Mouse (Mus musculus) heart, embryonic 15.5 days (tissue): ENCODE data around the gene Gsto2. TPM values are rescaled to one million over a fixed set of nuclear protein-coding genes. Genes with fewer than 3 reads are reported as not detected.
A peak's percentile ranks its signal among the peaks of the same experiment; 100 is the strongest.

Experiments
- ATAC-seq: fragments of 200-750 bp; cut with Nextera tagmentation; replicated peaks from 2 replicates; pipeline ENCODE4 v1.8.0; 2017; ENCODE audit warnings: low read depth, moderate TSS enrichment; ENCODE audit not compliant: insufficient number of reproducible peaks, insufficient read depth, low FRiP score
- H3K27ac ChIP-seq: fragments of 300-500 bp; sonication (generic); 2 replicates; pipeline ENCODE4 v1.5.1; 2015; ENCODE audit warnings: mild to moderate bottlenecking, inconsistent platforms
- H3K27me3 ChIP-seq: fragments of 300-500 bp; sonication (generic); 2 replicates; pipeline ENCODE4 v1.6.1; 2015; ENCODE audit warnings: inconsistent platforms
- H3K36me3 ChIP-seq: fragments of 300-500 bp; sonication (generic); 2 replicates; pipeline ENCODE4 v1.6.1; 2015; ENCODE audit warnings: mild to moderate bottlenecking, inconsistent platforms
- H3K4me1 ChIP-seq: fragments of 300-500 bp; sonication (generic); replicated peaks from 2 replicates; pipeline ENCODE4 v1.6.1; 2015; ENCODE audit warnings: inconsistent platforms
- H3K4me2 ChIP-seq: fragments of 300-500 bp; sonication (generic); 2 replicates; pipeline ENCODE4 v1.6.1; 2015; ENCODE audit warnings: inconsistent platforms, mild to moderate bottlenecking, moderate library complexity
- H3K4me3 ChIP-seq: fragments of 300-500 bp; sonication (generic); 2 replicates; pipeline ENCODE4 v1.5.1; 2015; ENCODE audit warnings: mild to moderate bottlenecking, inconsistent platforms
- H3K9ac ChIP-seq: fragments of 300-500 bp; sonication (generic); 2 replicates; pipeline ENCODE4 v1.6.1; 2015; ENCODE audit warnings: mild to moderate bottlenecking, inconsistent platforms
- H3K9me3 ChIP-seq: fragments of 300-500 bp; sonication (generic); replicated peaks from 2 replicates; pipeline ENCODE4 v1.6.1; 2016; ENCODE audit warnings: inconsistent platforms
- WGBS: fragments of 180-500 bp; shearing (Covaris S2); methylation state at CpG from one replicate; pipeline ENCODE4 v1.1.7; 2015; ENCODE audit warnings: mixed read lengths; 5-methylcytosine and 5-hydroxymethylcytosine counted together
- polyA plus RNA-seq: library from polyadenylated mRNA; unstranded; fragments of >200 nt; fragmentation: Nextera tagmentation; extraction: Ambion mirVana; gene quantifications from 2 replicates; pipeline ENCODE4 v1.2.1, GENCODE M21; 2015

Gene Gsto2
- 0.74 and 1.2 TPM in 2 replicates for polyA plus RNA-seq

- H3K4me1 ChIP-seq = peaks cover 2% of the 10 kb centered on the region; the same call in 1 of the 2 replicates
- under 1% methylated on average over 49 of the region's 49 CpGs for WGBS
- H3K27me3 ChIP-seq = no peaks in the 10 kb centered on the region
- H3K4me3 ChIP-seq = peak within 1 kb of the TSS; percentile 75
- H3K4me2 ChIP-seq = peak within 1 kb of the TSS; percentile 86
- H3K27ac ChIP-seq = peak within 1 kb of the TSS; percentile 74
- H3K9ac ChIP-seq = peak within 1 kb of the TSS; percentile 74
- no peaks in the 10 kb centered on the region for H3K9me3 ChIP-seq
- peak; percentile 100 for ATAC-seq
- peaks cover 3% of the 10 kb centered on the region; the same call in 1 of the 2 replicates for H3K36me3 ChIP-seq
Measured at GRCm38 (mm10) chr19:47865353-47865947, at the start of gene Gsto2. TSS of gene Gsto2 (plus strand) at chr19:47865534.

GRCm38 (mm10) chr19:47817692-47818091 is 47.6 kb upstream of the Gsto2 start:
- H3K36me3 ChIP-seq = no peaks in the 10 kb centered on the region
- no peaks in the 10 kb centered on the region for H3K9me3 ChIP-seq
- no peak overlapping the region for H3K9ac ChIP-seq
- H3K4me3 ChIP-seq = no peak overlapping the region
- H3K27ac ChIP-seq = no peak overlapping the region
- peaks cover 5% of the 10 kb centered on the region for H3K27me3 ChIP-seq
- H3K4me2 ChIP-seq = no peak overlapping the region
- WGBS = 76% methylated on average over 9 of the region's 9 CpGs
- peaks cover 4% of the 10 kb centered on the region; the same call in 1 of the 2 replicates for H3K4me1 ChIP-seq
- no peak for ATAC-seq

- Histone ChIP-seq H3K4me2 (0 out of 2 replicates have a peak overlapping the region, but pooled peaks have one; percentile 6), H3K9me3 (no peaks in the 10 kb centered on the region), H3K4me1 (peaks cover 4% of the 10 kb centered on the region; the same call in 1 of the 2 replicates), H3K36me3 (no peaks in the 10 kb centered on the region), H3K27ac (no peak overlapping the region), H3K27me3 (peaks cover 8% of the 10 kb centered on the region), H3K9ac (no peak overlapping the region), H3K4me3 (no peak overlapping the region)
- 21% methylated on average over 8 of the region's 9 CpGs for WGBS
- ATAC-seq = no peak
Measured at GRCm38 (mm10) chr19:47820832-47821493, 44.4 kb upstream of the Gsto2 start.

- Histone ChIP-seq H3K36me3 (no peaks in the 10 kb centered on the region), H3K4me3 (no peak overlapping the region), H3K4me2 (0 out of 2 replicates have a peak overlapping the region, but pooled peaks have one; percentile 6), H3K9ac (no peak overlapping the region), H3K9me3 (no peaks in the 10 kb centered on the region), H3K27me3 (peaks cover 8% of the 10 kb centered on the region), H3K27ac (no peak overlapping the region), H3K4me1 (peaks cover 4% of the 10 kb centered on the region; the same call in 1 of the 2 replicates)
- ATAC-seq = no peak
- WGBS = 47% methylated on average over 7 of the region's 7 CpGs
Measured at GRCm38 (mm10) chr19:47821494-47821872, 43.9 kb upstream of the Gsto2 start.

GRCm38 (mm10) chr19:47822143-47822796 is 43.1 kb upstream of the Gsto2 start:
- 12% methylated on average over 8 of the region's 8 CpGs for WGBS
- peaks cover 8% of the 10 kb centered on the region for H3K27me3 ChIP-seq
- no peak overlapping the region for H3K4me3 ChIP-seq
- H3K4me1 ChIP-seq = peaks cover 4% of the 10 kb centered on the region; the same call in 1 of the 2 replicates
- no peak overlapping the region for H3K27ac ChIP-seq
- ATAC-seq = no peak
- no peaks in the 10 kb centered on the region for H3K36me3 ChIP-seq
- no peaks in the 10 kb centered on the region for H3K9me3 ChIP-seq
- H3K9ac ChIP-seq = no peak overlapping the region
- H3K4me2 ChIP-seq = no peak overlapping the region

GRCm38 (mm10) chr19:47824026-47824425 is 41.3 kb upstream of the Gsto2 start:
- no peak overlapping the region for H3K27ac ChIP-seq
- H3K4me3 ChIP-seq = no peak overlapping the region
- peaks cover 8% of the 10 kb centered on the region for H3K27me3 ChIP-seq
- no peak overlapping the region for H3K4me2 ChIP-seq
- 69% methylated on average over 5 of the region's 5 CpGs for WGBS
- no peak for ATAC-seq
- H3K4me1 ChIP-seq = peaks cover 4% of the 10 kb centered on the region; the same call in 1 of the 2 replicates
- H3K9ac ChIP-seq = no peak overlapping the region
- H3K9me3 ChIP-seq = no peaks in the 10 kb centered on the region
- no peaks in the 10 kb centered on the region for H3K36me3 ChIP-seq

- Histone ChIP-seq H3K9ac (no peak overlapping the region), H3K9me3 (no peaks in the 10 kb centered on the region), H3K4me1 (no peaks in the 10 kb centered on the region), H3K4me2 (no peak overlapping the region), H3K4me3 (no peak overlapping the region), H3K27me3 (no peaks in the 10 kb centered on the region), H3K27ac (no peak overlapping the region), H3K36me3 (no peaks in the 10 kb centered on the region)
- no peak for ATAC-seq
- WGBS = 84% methylated on average over 14 of the region's 14 CpGs
Measured at GRCm38 (mm10) chr19:47829913-47830450, 35.4 kb upstream of the Gsto2 start.

- no peak for ATAC-seq
- WGBS = 90% methylated on average over 8 of the region's 8 CpGs
- Histone ChIP-seq H3K4me1 (no peaks in the 10 kb centered on the region), H3K4me3 (no peak overlapping the region), H3K36me3 (no peaks in the 10 kb centered on the region), H3K4me2 (no peak overlapping the region), H3K9me3 (no peaks in the 10 kb centered on the region), H3K27me3 (peaks cover 5% of the 10 kb centered on the region; the same call in 1 of the 2 replicates), H3K27ac (no peak overlapping the region), H3K9ac (no peak overlapping the region)
Measured at GRCm38 (mm10) chr19:47831111-47831510, 34.2 kb upstream of the Gsto2 start.

- ATAC-seq = no peak
- H3K9ac ChIP-seq = no peak overlapping the region
- H3K4me2 ChIP-seq = no peak overlapping the region
- no peaks in the 10 kb centered on the region for H3K9me3 ChIP-seq
- H3K27me3 ChIP-seq = peaks cover 16% of the 10 kb centered on the region
- H3K27ac ChIP-seq = no peak overlapping the region
- H3K4me3 ChIP-seq = no peak overlapping the region
- H3K4me1 ChIP-seq = peaks cover 6% of the 10 kb centered on the region
- 78% methylated on average over 16 of the region's 16 CpGs for WGBS
- H3K36me3 ChIP-seq = no peaks in the 10 kb centered on the region
Measured at GRCm38 (mm10) chr19:47832316-47832715, 33.0 kb upstream of the Gsto2 start.

GRCm38 (mm10) chr19:47834614-47835013 is 30.7 kb upstream of the Gsto2 start:
- no peak for ATAC-seq
- Histone ChIP-seq H3K27me3 (peaks cover 26% of the 10 kb centered on the region), H3K9me3 (no peaks in the 10 kb centered on the region), H3K27ac (no peak overlapping the region), H3K4me2 (no peak overlapping the region), H3K4me3 (no peak overlapping the region), H3K9ac (no peak overlapping the region), H3K4me1 (peaks cover 9% of the 10 kb centered on the region), H3K36me3 (no peaks in the 10 kb centered on the region)
- 77% methylated on average over 5 of the region's 5 CpGs for WGBS

GRCm38 (mm10) chr19:47835776-47836175 is 29.6 kb upstream of the Gsto2 start:
- no peak overlapping the region for H3K27ac ChIP-seq
- H3K9me3 ChIP-seq = no peaks in the 10 kb centered on the region
- no peak overlapping the region for H3K4me3 ChIP-seq
- H3K27me3 ChIP-seq = peaks cover 26% of the 10 kb centered on the region
- no peak for ATAC-seq
- H3K4me2 ChIP-seq = no peak overlapping the region
- H3K36me3 ChIP-seq = no peaks in the 10 kb centered on the region
- H3K9ac ChIP-seq = no peak overlapping the region
- 81% methylated on average over 7 of the region's 7 CpGs for WGBS
- peaks cover 9% of the 10 kb centered on the region for H3K4me1 ChIP-seq
